Mouse (Mus musculus): Measurements from ENCODE around the gene Hdgfl2. TPM values are rescaled to one million over a fixed set of nuclear protein-coding genes. Genes with fewer than 3 reads are reported as not detected.

Hdgfl2 gene
- polyA plus RNA-seq, 1 experiment from 2014 or later, result 101 TPM

GRCm38 (mm10) chr17:56034726-56035100 lies 44.7 kb upstream of the Hdgfl2 start:
- no peak overlapping the region; the same call in 1 of the 2 replicates for H3K9ac ChIP-seq (replicated peaks; ENCODE audit: low read length)
- H3K27me3 ChIP-seq (ENCODE audit: control insufficient read depth, insufficient read depth, low read length), result no peaks in the 10 kb centered on the region
- H3K27ac ChIP-seq (replicated peaks; ENCODE audit: low read depth, low read length), result no peak overlapping the region
- H3K4me3 ChIP-seq (ENCODE audit: low read depth, low read length), result no peak overlapping the region
- H3K4me1 ChIP-seq (ENCODE audit: control insufficient read depth, insufficient read depth, low read length), result no peaks in the 10 kb centered on the region
- ATAC-seq (replicated peaks; ENCODE audit: insufficient number of reproducible peaks, low FRiP score, low TSS enrichment, low read depth) (no peak), DNase-seq (ENCODE audit: low spot score) (no peak)
- H3K36me3 ChIP-seq (replicated peaks; ENCODE audit: control insufficient read depth, insufficient read depth, low read depth, low read length), result no peaks in the 10 kb centered on the region
- 88% methylated on average over 6 of the region's 6 CpGs for WGBS
- no peak overlapping the region for H3K4me2 ChIP-seq (ENCODE audit: low read depth, low read length)
- no peaks in the 10 kb centered on the region for H3K9me3 ChIP-seq (replicated peaks; ENCODE audit: control insufficient read depth, low read length)

- no peaks in the 10 kb centered on the region for H3K9me3 ChIP-seq (replicated peaks; ENCODE audit: control insufficient read depth, low read length)
- peak overlapping the region; percentile 58 for H3K4me2 ChIP-seq (ENCODE audit: low read depth, low read length)
- no peaks in the 10 kb centered on the region for H3K27me3 ChIP-seq (ENCODE audit: control insufficient read depth, insufficient read depth, low read length)
- peak overlapping the region; percentile 87 for H3K4me3 ChIP-seq (ENCODE audit: low read depth, low read length)
- peak overlapping the region; percentile 92 for H3K9ac ChIP-seq (replicated peaks; ENCODE audit: low read length)
- 83% methylated on average over 4 of the region's 4 CpGs for whole genome bisulfite sequencing
- no peak overlapping the region for H3K27ac ChIP-seq (replicated peaks; ENCODE audit: low read depth, low read length)
- no peaks in the 10 kb centered on the region for H3K4me1 ChIP-seq (ENCODE audit: control insufficient read depth, insufficient read depth, low read length)
- no peaks in the 10 kb centered on the region for H3K36me3 ChIP-seq (replicated peaks; ENCODE audit: control insufficient read depth, insufficient read depth, low read depth, low read length)
- ATAC-seq (replicated peaks; ENCODE audit: insufficient number of reproducible peaks, low FRiP score, low TSS enrichment, low read depth), result no peak
- DNase-seq (ENCODE audit: low spot score), result no peak
Measured at GRCm38 (mm10) chr17:56035216-56035615, 44.2 kb upstream of the Hdgfl2 start.

GRCm38 (mm10) chr17:56036176-56036900 lies 43.1 kb upstream of the Hdgfl2 start, which contains the start of gene Sh3gl1:
Sh3gl1 (minus strand) TSS chr17:56036635.
- peak within 1 kb of the TSS; percentile 76 for H3K27ac ChIP-seq (replicated peaks; ENCODE audit: low read depth, low read length)
- no peaks in the 10 kb centered on the region for H3K36me3 ChIP-seq (replicated peaks; ENCODE audit: control insufficient read depth, insufficient read depth, low read depth, low read length)
- H3K4me1 ChIP-seq (ENCODE audit: control insufficient read depth, insufficient read depth, low read length), result no peaks in the 10 kb centered on the region
- ATAC-seq (replicated peaks; ENCODE audit: insufficient number of reproducible peaks, low FRiP score, low TSS enrichment, low read depth) (peak; percentile 88), DNase-seq (ENCODE audit: low spot score) (peak; percentile 97)
- peak within 1 kb of the TSS; percentile 58 for H3K4me2 ChIP-seq (ENCODE audit: low read depth, low read length)
- H3K4me3 ChIP-seq (ENCODE audit: low read depth, low read length), result peak within 1 kb of the TSS; percentile 87
- no peaks in the 10 kb centered on the region for H3K27me3 ChIP-seq (ENCODE audit: control insufficient read depth, insufficient read depth, low read length)
- no peaks in the 10 kb centered on the region for H3K9me3 ChIP-seq (replicated peaks; ENCODE audit: control insufficient read depth, low read length)
- peak within 1 kb of the TSS; percentile 92 for H3K9ac ChIP-seq (replicated peaks; ENCODE audit: low read length)
- under 1% methylated on average over 74 of the region's 74 CpGs for WGBS

GRCm38 (mm10) chr17:56036901-56037287 lies 42.5 kb upstream of the Hdgfl2 start:
- Histone ChIP-seq H3K36me3 (replicated peaks; ENCODE audit: control insufficient read depth, insufficient read depth, low read depth, low read length) (no peaks in the 10 kb centered on the region), H3K27ac (replicated peaks; ENCODE audit: low read depth, low read length) (no peak overlapping the region), H3K4me2 (ENCODE audit: low read depth, low read length) (peak overlapping the region; percentile 24; the same call in 1 of the 2 replicates), H3K4me1 (ENCODE audit: control insufficient read depth, insufficient read depth, low read length) (no peaks in the 10 kb centered on the region), H3K9ac (replicated peaks; ENCODE audit: low read length) (peak overlapping the region; percentile 59), H3K9me3 (replicated peaks; ENCODE audit: control insufficient read depth, low read length) (no peaks in the 10 kb centered on the region), H3K27me3 (ENCODE audit: control insufficient read depth, insufficient read depth, low read length) (no peaks in the 10 kb centered on the region), H3K4me3 (ENCODE audit: low read depth, low read length) (peak overlapping the region; percentile 22)
- WGBS, result 37% methylated on average over 13 of the region's 13 CpGs
- no peak for DNase-seq (ENCODE audit: low spot score)
- peak; percentile 35; the same call in 1 of the 2 replicates for ATAC-seq (replicated peaks; ENCODE audit: insufficient number of reproducible peaks, low FRiP score, low TSS enrichment, low read depth)

- Histone ChIP-seq H3K4me3 (ENCODE audit: low read depth, low read length) (no peak overlapping the region), H3K9ac (replicated peaks; ENCODE audit: low read length) (no peak overlapping the region), H3K27me3 (ENCODE audit: control insufficient read depth, insufficient read depth, low read length) (no peaks in the 10 kb centered on the region), H3K36me3 (replicated peaks; ENCODE audit: control insufficient read depth, insufficient read depth, low read depth, low read length) (no peaks in the 10 kb centered on the region), H3K9me3 (replicated peaks; ENCODE audit: control insufficient read depth, low read length) (no peaks in the 10 kb centered on the region), H3K4me1 (ENCODE audit: control insufficient read depth, insufficient read depth, low read length) (no peaks in the 10 kb centered on the region), H3K4me2 (ENCODE audit: low read depth, low read length) (no peak overlapping the region), H3K27ac (replicated peaks; ENCODE audit: low read depth, low read length) (no peak overlapping the region)
- 88% methylated on average over 8 of the region's 8 CpGs for WGBS
- DNase-seq (ENCODE audit: low spot score), result no peak
- ATAC-seq (replicated peaks; ENCODE audit: insufficient number of reproducible peaks, low FRiP score, low TSS enrichment, low read depth), result no peak
Measured at GRCm38 (mm10) chr17:56038583-56039261, 40.7 kb upstream of the Hdgfl2 start.

GRCm38 (mm10) chr17:56039345-56039744 lies 40.1 kb upstream of the Hdgfl2 start:
- Histone ChIP-seq H3K36me3 (replicated peaks; ENCODE audit: control insufficient read depth, insufficient read depth, low read depth, low read length) (no peaks in the 10 kb centered on the region), H3K4me1 (ENCODE audit: control insufficient read depth, insufficient read depth, low read length) (no peaks in the 10 kb centered on the region), H3K27me3 (ENCODE audit: control insufficient read depth, insufficient read depth, low read length) (no peaks in the 10 kb centered on the region), H3K27ac (replicated peaks; ENCODE audit: low read depth, low read length) (no peak overlapping the region), H3K4me2 (ENCODE audit: low read depth, low read length) (no peak overlapping the region), H3K4me3 (ENCODE audit: low read depth, low read length) (no peak overlapping the region), H3K9ac (replicated peaks; ENCODE audit: low read length) (no peak overlapping the region), H3K9me3 (replicated peaks; ENCODE audit: control insufficient read depth, low read length) (no peaks in the 10 kb centered on the region)
- 77% methylated on average over 4 of the region's 4 CpGs for WGBS
- DNase-seq (ENCODE audit: low spot score) (no peak), ATAC-seq (replicated peaks; ENCODE audit: insufficient number of reproducible peaks, low FRiP score, low TSS enrichment, low read depth) (no peak)

GRCm38 (mm10) chr17:56040030-56040856 lies 39.2 kb upstream of the Hdgfl2 start, which contains the start of gene Chaf1a:
Chaf1a (plus strand) TSS chr17:56040439.
- no peaks in the 10 kb centered on the region for H3K4me1 ChIP-seq (ENCODE audit: control insufficient read depth, insufficient read depth, low read length)
- peak; percentile 69 for ATAC-seq (replicated peaks; ENCODE audit: insufficient number of reproducible peaks, low FRiP score, low TSS enrichment, low read depth)
- H3K27ac ChIP-seq (replicated peaks; ENCODE audit: low read depth, low read length), result peak within 1 kb of the TSS; percentile 29
- H3K4me2 ChIP-seq (ENCODE audit: low read depth, low read length), result peak within 1 kb of the TSS; percentile 74
- DNase-seq (ENCODE audit: low spot score), result peak; percentile 99
- H3K4me3 ChIP-seq (ENCODE audit: low read depth, low read length), result peak within 1 kb of the TSS; percentile 85
- WGBS, result 1% methylated on average over 68 of the region's 68 CpGs
- H3K9me3 ChIP-seq (replicated peaks; ENCODE audit: control insufficient read depth, low read length), result no peaks in the 10 kb centered on the region
- H3K36me3 ChIP-seq (replicated peaks; ENCODE audit: control insufficient read depth, insufficient read depth, low read depth, low read length), result no peaks in the 10 kb centered on the region
- H3K9ac ChIP-seq (replicated peaks; ENCODE audit: low read length), result peak within 1 kb of the TSS; percentile 88
- H3K27me3 ChIP-seq (ENCODE audit: control insufficient read depth, insufficient read depth, low read length), result no peaks in the 10 kb centered on the region

Measured in embryonic facial prominence, embryonic 11.5 days (tissue).